Comparison of ENCODE assay signal across 8 mouse cellular contexts in the genomic region with DNA sequence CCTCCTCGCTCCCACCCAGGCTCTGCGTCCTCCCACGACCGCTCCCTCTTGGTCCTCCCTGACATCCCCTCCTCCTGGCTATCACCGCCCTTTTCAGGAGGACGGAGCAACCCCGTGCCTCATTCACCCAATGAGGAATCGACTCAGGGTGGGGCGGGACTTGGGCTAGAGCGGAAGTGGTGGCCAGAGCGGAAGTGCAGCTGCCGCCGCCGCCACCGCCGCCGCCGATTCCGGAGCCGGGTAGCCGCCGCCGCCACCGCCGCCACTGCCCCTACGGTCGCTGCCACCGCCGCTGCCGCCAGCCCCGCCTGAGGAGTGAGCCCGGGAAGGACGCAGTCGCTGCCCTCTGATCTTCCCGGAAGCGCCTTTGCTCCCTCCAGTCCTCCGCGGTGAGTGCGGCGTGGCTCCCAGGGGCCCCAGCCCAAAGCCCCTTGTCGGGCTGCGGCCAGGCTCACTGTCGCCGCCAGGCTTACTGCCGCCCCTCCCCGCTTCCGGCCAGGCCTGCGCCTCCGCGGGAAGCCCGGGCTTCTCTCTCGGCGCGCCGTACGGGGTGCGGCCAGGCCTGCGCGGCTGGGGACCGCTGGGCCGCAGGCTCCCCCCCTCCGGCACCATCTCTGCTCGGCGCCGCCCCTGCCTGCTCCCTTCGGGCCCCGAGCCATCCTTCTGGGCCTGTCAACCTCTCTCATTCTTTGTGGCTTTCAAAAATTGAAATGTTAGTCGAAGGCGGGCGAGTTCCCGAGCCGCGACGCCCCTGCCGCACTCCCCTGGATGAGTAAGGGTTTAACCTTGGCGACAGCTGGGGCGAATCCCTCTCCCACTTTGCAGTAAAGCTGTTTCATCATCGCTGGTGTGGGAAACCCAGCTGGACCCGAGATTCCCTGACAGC. TPM values are rescaled to one million over a fixed set of nuclear protein-coding genes. Genes with fewer than 3 reads are reported as not detected.
DNase-seq lines count a peak whose midpoint lies in the region; ATAC-seq and TF ChIP-seq lines count a peak whose summit lies in the region.

No protein-coding gene starts in this region.

- H3K4me2 ChIP-seq in intestine, embryonic 16.5 days (ENCODE audit: low read depth, low read length) = peak overlapping the region; percentile 73
- peak overlapping the region; percentile 78 for H3K4me2 ChIP-seq in limb, embryonic 11.5 days (ENCODE audit: low read depth, severe bottlenecking)
- peak overlapping the region; percentile 74 for H3K4me2 ChIP-seq in midbrain, embryonic 13.5 days (replicated peaks)

- H3K27ac ChIP-seq in intestine, embryonic 16.5 days (ENCODE audit: low read length) = peak overlapping the region; percentile 98
- peak overlapping the region; percentile 86 for H3K27ac ChIP-seq in limb, embryonic 11.5 days (replicated peaks; ENCODE audit: low read depth, low read length)
- peak overlapping the region; percentile 95 for H3K27ac ChIP-seq in midbrain, embryonic 13.5 days
- H3K27ac ChIP-seq in small intestine, adult 2 months (ENCODE audit: insufficient read depth, low read depth, low read length) = peak overlapping the region; percentile 85

- peak; percentile 100 for ATAC-seq in intestine, embryonic 16.5 days
- ATAC-seq in limb, embryonic 11.5 days (ENCODE audit: insufficient number of reproducible peaks, low FRiP score, low TSS enrichment, low read depth) = peak; percentile 100
- ATAC-seq in midbrain, embryonic 13.5 days = peak; percentile 100

- peak overlapping the region; percentile 95 for H3K9ac ChIP-seq in intestine, embryonic 16.5 days (ENCODE audit: low read depth, low read length)
- H3K9ac ChIP-seq in limb, embryonic 11.5 days (ENCODE audit: low read length) = peak overlapping the region; percentile 89
- peak overlapping the region; percentile 89 for H3K9ac ChIP-seq in midbrain, embryonic 13.5 days (replicated peaks)

- TF ChIP-seq CTCF in small intestine, adult 2 months (IDR thresholded peaks at IDR 0.05; ENCODE audit: extremely low read depth, insufficient read length, insufficient replicate concordance, low read depth, low read length) = no peak

- no peaks in the 10 kb centered on the region for H3K36me3 ChIP-seq in intestine, embryonic 16.5 days (ENCODE audit: control insufficient read depth, insufficient read depth, low read length)
- H3K36me3 ChIP-seq in limb, embryonic 11.5 days (ENCODE audit: control insufficient read depth, insufficient read depth, low read length) = no peaks in the 10 kb centered on the region
- H3K36me3 ChIP-seq in midbrain, embryonic 13.5 days = peaks cover 7% of the 10 kb centered on the region
- peaks cover 3% of the 10 kb centered on the region; the same call in 1 of the 2 replicates for H3K36me3 ChIP-seq in small intestine, adult 2 months (ENCODE audit: control insufficient read depth, insufficient read depth, low read length)

- no peaks in the 10 kb centered on the region for H3K27me3 ChIP-seq in intestine, embryonic 16.5 days (replicated peaks; ENCODE audit: control insufficient read depth, insufficient read depth, low read length)
- H3K27me3 ChIP-seq in limb, embryonic 11.5 days (ENCODE audit: control insufficient read depth, insufficient read depth, low read length) = no peaks in the 10 kb centered on the region
- no peaks in the 10 kb centered on the region for H3K27me3 ChIP-seq in midbrain, embryonic 13.5 days
- no peaks in the 10 kb centered on the region for H3K27me3 ChIP-seq in small intestine, adult 2 months (ENCODE audit: control insufficient read depth, insufficient read depth, low read length)

- peak; percentile 97 for DNase-seq in 3134 (ENCODE audit: extremely low read depth, insufficient read length, low spot score)
- DNase-seq in adrenal gland, adult 2 months = peak; percentile 97
- peak; percentile 95 for DNase-seq in embryo, embryonic 9.5 days (ENCODE audit: extremely low spot score)
- DNase-seq in gonadal fat pad, adult 2 months (ENCODE audit: low read depth) = peak; percentile 56
- peak; percentile 95 for DNase-seq in limb, embryonic 11.5 days (ENCODE audit: low spot score)

- no peaks in the 10 kb centered on the region for H3K9me3 ChIP-seq in intestine, embryonic 16.5 days (ENCODE audit: control insufficient read depth, low read length)
- no peaks in the 10 kb centered on the region for H3K9me3 ChIP-seq in limb, embryonic 11.5 days (ENCODE audit: control insufficient read depth, low read length)
- no peaks in the 10 kb centered on the region for H3K9me3 ChIP-seq in midbrain, embryonic 13.5 days

- peak; percentile 24; the same call in 1 of the 2 replicates for TF ChIP-seq POLR2A in small intestine, adult 2 months (IDR thresholded peaks at IDR 0.05; ENCODE audit: low read depth, low read length)

- peak overlapping the region; percentile 94 for H3K4me3 ChIP-seq in intestine, embryonic 16.5 days (ENCODE audit: low read length)
- peak overlapping the region; percentile 93 for H3K4me3 ChIP-seq in limb, embryonic 11.5 days (ENCODE audit: low read depth, low read length)
- H3K4me3 ChIP-seq in midbrain, embryonic 13.5 days (replicated peaks) = peak overlapping the region; percentile 83
- H3K4me3 ChIP-seq in small intestine, adult 2 months (ENCODE audit: low read depth, low read length) = peak overlapping the region; percentile 76

- WGBS in intestine, embryonic 16.5 days = under 1% methylated on average over 75 of the region's 79 CpGs
- under 1% methylated on average over 58 of the region's 79 CpGs for WGBS in limb, embryonic 11.5 days
- under 1% methylated on average over 77 of the region's 79 CpGs for WGBS in midbrain, embryonic 13.5 days
- WGBS in small intestine, adult 2 months = under 1% methylated on average over 65 of the region's 79 CpGs

- peaks cover 17% of the 10 kb centered on the region for H3K4me1 ChIP-seq in intestine, embryonic 16.5 days (ENCODE audit: control insufficient read depth, insufficient read depth, low read length)
- peaks cover 5% of the 10 kb centered on the region for H3K4me1 ChIP-seq in limb, embryonic 11.5 days (ENCODE audit: control insufficient read depth, insufficient read depth, low read length)
- H3K4me1 ChIP-seq in midbrain, embryonic 13.5 days (replicated peaks) = peaks cover 40% of the 10 kb centered on the region
- peaks cover 3% of the 10 kb centered on the region; the same call in 1 of the 2 replicates for H3K4me1 ChIP-seq in small intestine, adult 2 months (ENCODE audit: control insufficient read depth, insufficient read depth, insufficient read length, low read length)

RNA-seq across cellular contexts. Expression of gene Ywhab, which starts 0.5 kb away (rescaled TPM):
- 100 to 1,000 TPM; 260 to 298 TPM for total RNA-seq in adrenal gland, adult 2 months (2021)
- 66.5 and 75.4 TPM in 2 replicates for polyA plus RNA-seq in adrenal gland, adult 2 months (2012; rRNA removed)
- polyA plus RNA-seq in gonadal fat pad, adult 2 months (2012; rRNA removed) = 95.3 and 100 TPM in 2 replicates
- polyA plus RNA-seq in intestine, embryonic 16.5 days (2015; fragmentation: Nextera tagmentation; extraction: Ambion mirVana) = 233 and 238 TPM in 2 replicates
- 323 TPM in 2 replicates for polyA plus RNA-seq in limb, embryonic 11.5 days (2014; fragmentation: Nextera tagmentation; extraction: Ambion mirVana)
- polyA plus RNA-seq in midbrain, embryonic 13.5 days (2015; fragmentation: Nextera tagmentation; extraction: Ambion mirVana) = 401 and 431 TPM in 2 replicates
- polyA plus RNA-seq in small intestine, adult 2 months (2012; rRNA removed) = 12.1 and 25.8 TPM in 2 replicates

RNA-seq across cellular contexts. Expression of gene Pabpc1l, which starts 30.0 kb away (rescaled TPM):
- total RNA-seq in adrenal gland, adult 2 months (2021) = 1 to 10 TPM; 1.4 to 2.6 TPM
- polyA plus RNA-seq in adrenal gland, adult 2 months (2012; rRNA removed) = 0.36 and 1.1 TPM in 2 replicates
- polyA plus RNA-seq in gonadal fat pad, adult 2 months (2012; rRNA removed) = 24.0 and 36.7 TPM in 2 replicates
- 0.89 and 1.5 TPM in 2 replicates for polyA plus RNA-seq in intestine, embryonic 16.5 days (2015; fragmentation: Nextera tagmentation; extraction: Ambion mirVana)
- 2.2 and 2.8 TPM in 2 replicates for polyA plus RNA-seq in limb, embryonic 11.5 days (2014; fragmentation: Nextera tagmentation; extraction: Ambion mirVana)
- 1.1 and 1.8 TPM in 2 replicates for polyA plus RNA-seq in midbrain, embryonic 13.5 days (2015; fragmentation: Nextera tagmentation; extraction: Ambion mirVana)
- 0.10 and 0.18 TPM in 2 replicates for polyA plus RNA-seq in small intestine, adult 2 months (2012; rRNA removed)

Comparison
In these comparisons a context has a peak if more than half of its experiments do, and no peak if none do; other contexts are left out.
1. Peak in every context shown above with its lines: DNase-seq, ATAC-seq, H3K4me3 ChIP-seq and H3K27ac ChIP-seq.